Mouse (Mus musculus) forebrain, embryonic 15.5 days (tissue): ENCODE results near the gene Zfp697. TPM values are rescaled to one million over a fixed set of nuclear protein-coding genes. Genes with fewer than 3 reads are reported as not detected.
"Not testable (repeated sequence)": the region's sequence is repeated elsewhere in the genome, so short reads cannot be mapped to it uniquely, and the experiment has no call there.

Source experiments
- ATAC-seq: fragments of 200-750 bp; cut with Nextera tagmentation; replicated peaks from 2 replicates; pipeline ENCODE4 v1.8.0; 2017; ENCODE audit warnings: mild to moderate bottlenecking, moderate TSS enrichment, moderate library complexity
- H3K27ac ChIP-seq: fragments of 300-500 bp; sonication (generic); replicated peaks from 2 replicates; pipeline ENCODE4 v1.5.1; 2015; ENCODE audit warnings: mild to moderate bottlenecking, inconsistent platforms
- H3K27me3 ChIP-seq: fragments of 300-500 bp; sonication (generic); 2 replicates; pipeline ENCODE4 v1.6.1; 2015; ENCODE audit warnings: inconsistent platforms
- H3K36me3 ChIP-seq: fragments of 300-500 bp; sonication (generic); 2 replicates; pipeline ENCODE4 v1.6.1; 2015; ENCODE audit warnings: mild to moderate bottlenecking, inconsistent platforms
- H3K4me1 ChIP-seq: fragments of 300-500 bp; sonication (generic); 2 replicates; pipeline ENCODE4 v1.6.1; 2015; ENCODE audit warnings: inconsistent platforms
- H3K4me2 ChIP-seq: fragments of 300-500 bp; sonication (generic); replicated peaks from 2 replicates; pipeline ENCODE4 v1.6.1; 2015; ENCODE audit warnings: mild to moderate bottlenecking, inconsistent platforms
- H3K4me3 ChIP-seq: fragments of 300-500 bp; sonication (generic); 2 replicates; pipeline ENCODE4 v1.5.1; 2015; ENCODE audit warnings: mild to moderate bottlenecking, inconsistent platforms
- H3K9ac ChIP-seq: fragments of 300-500 bp; sonication (generic); replicated peaks from 2 replicates; pipeline ENCODE4 v1.6.1; 2015; ENCODE audit warnings: mild to moderate bottlenecking, inconsistent platforms
- H3K9me3 ChIP-seq: fragments of 300-500 bp; sonication (generic); 2 replicates; pipeline ENCODE4 v1.6.1; 2016; ENCODE audit warnings: inconsistent platforms
- WGBS: fragments of 180-500 bp; shearing (Covaris S2); methylation state at CpG from one replicate; pipeline ENCODE4 v1.1.7; 2015; ENCODE audit warnings: mixed read lengths; 5-methylcytosine and 5-hydroxymethylcytosine counted together
- polyA plus RNA-seq: library from polyadenylated mRNA; unstranded; fragments of >200 nt; fragmentation: Nextera tagmentation; extraction: Ambion mirVana; gene quantifications from 2 replicates; pipeline ENCODE4 v1.2.1, GENCODE M21; 2015

Zfp697 gene
- polyA plus RNA-seq, 1 experiment from 2014 or later = 15.5 TPM

DNA sequence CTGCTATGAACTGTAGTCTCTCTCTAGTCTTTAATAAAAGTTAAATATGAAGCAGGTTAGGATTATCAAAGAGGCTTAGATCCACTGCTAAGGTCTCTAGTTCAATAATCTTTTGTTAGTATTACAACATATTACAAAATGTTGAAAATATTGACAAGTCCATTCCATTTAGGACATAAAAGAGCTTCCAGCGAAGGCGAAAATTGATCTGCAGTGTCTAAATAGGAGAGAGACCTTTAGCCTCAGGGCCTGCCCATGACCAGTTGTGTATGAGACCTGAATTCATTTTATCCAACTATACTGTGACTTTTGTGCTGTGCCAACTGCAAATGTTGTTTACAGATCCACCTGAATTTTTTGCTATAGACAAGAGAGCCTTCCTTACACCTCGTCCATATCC lies 247.4 kb downstream of the Zfp697 start:
- ATAC-seq = no peak
- Histone ChIP-seq H3K27me3 (no peaks in the 10 kb centered on the region), H3K27ac (no peak overlapping the region), H3K4me3 (no peak overlapping the region), H3K4me1 (no peaks in the 10 kb centered on the region), H3K9ac (no peak overlapping the region), H3K4me2 (no peak overlapping the region), H3K9me3 (no peaks in the 10 kb centered on the region), H3K36me3 (no peaks in the 10 kb centered on the region)
- WGBS = 92% methylated on average over 3 of the region's 3 CpGs

- no peaks in the 10 kb centered on the region for H3K27me3 ChIP-seq
- ATAC-seq = no peak
- no peak within 1 kb of the TSS for H3K9ac ChIP-seq
- H3K4me1 ChIP-seq = no peaks in the 10 kb centered on the region
- H3K27ac ChIP-seq = no peak within 1 kb of the TSS
- no peaks in the 10 kb centered on the region for H3K9me3 ChIP-seq
- H3K4me2 ChIP-seq = no peak within 1 kb of the TSS
- no peak within 1 kb of the TSS for H3K4me3 ChIP-seq
- H3K36me3 ChIP-seq = no peaks in the 10 kb centered on the region
Observed at GRCm38 (mm10) chr3:98630152-98630551, 247.9 kb downstream of the Zfp697 start, which contains the start of gene Hsd3b5. Gene Hsd3b5, minus strand, starts transcription at chr3:98630252.

DNA sequence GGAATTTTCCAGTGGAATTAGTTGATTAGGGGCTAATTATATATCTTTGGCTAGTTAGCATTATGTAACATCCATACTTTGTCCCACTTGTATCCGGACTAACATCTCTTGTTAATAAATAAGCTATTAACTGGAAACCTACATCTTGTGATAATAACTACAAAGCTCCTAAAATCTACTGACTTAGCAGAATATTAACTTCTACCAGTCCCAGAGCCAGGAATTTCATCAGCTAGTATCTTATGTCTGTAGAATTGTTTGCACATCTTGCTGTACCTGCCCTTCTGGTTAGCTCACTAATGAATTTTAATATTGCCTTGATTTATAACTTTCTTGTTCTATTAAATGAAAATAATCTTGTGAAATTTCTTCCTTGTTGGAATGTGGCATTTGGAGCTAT lies 252.9 kb downstream of the Zfp697 start:
- H3K9ac ChIP-seq = no peak overlapping the region
- H3K36me3 ChIP-seq = no peaks in the 10 kb centered on the region
- H3K4me2 ChIP-seq = no peak overlapping the region
- no peaks in the 10 kb centered on the region for H3K4me1 ChIP-seq
- 84% methylated on average over 1 of the region's 1 CpGs for WGBS
- H3K27me3 ChIP-seq = no peaks in the 10 kb centered on the region
- no peak overlapping the region for H3K4me3 ChIP-seq
- no peak overlapping the region for H3K27ac ChIP-seq
- no peaks in the 10 kb centered on the region for H3K9me3 ChIP-seq
- ATAC-seq = no peak

GRCm38 (mm10) chr3:98680786-98681185 lies 298.5 kb downstream of the Zfp697 start:
- H3K27me3 ChIP-seq = no peaks in the 10 kb centered on the region
- no peak overlapping the region for H3K9ac ChIP-seq
- H3K36me3 ChIP-seq = no peaks in the 10 kb centered on the region
- H3K4me3 ChIP-seq = no peak overlapping the region
- no peaks in the 10 kb centered on the region for H3K4me1 ChIP-seq
- H3K9me3 ChIP-seq = no peaks in the 10 kb centered on the region
- ATAC-seq = no peak
- no peak overlapping the region for H3K4me2 ChIP-seq
- no peak overlapping the region for H3K27ac ChIP-seq

DNA sequence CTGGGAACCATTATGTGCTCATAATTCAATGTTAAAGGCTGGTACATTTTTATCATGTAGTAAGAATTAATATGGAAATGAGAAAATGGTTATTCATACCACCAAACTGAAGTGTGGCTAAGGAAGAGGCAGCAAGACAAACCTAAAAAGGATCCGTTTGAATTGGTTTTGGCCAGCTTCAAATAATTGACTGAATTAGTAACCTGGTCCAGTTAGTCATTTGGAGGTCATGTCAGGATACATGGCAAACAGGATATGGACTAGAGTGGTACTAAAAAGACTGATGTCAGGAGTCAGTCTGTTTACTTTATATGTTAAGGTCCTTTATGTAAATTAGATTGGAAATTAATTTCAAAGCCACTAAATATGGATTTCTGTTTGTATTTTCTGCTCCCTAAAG lies 300.1 kb downstream of the Zfp697 start:
- Histone ChIP-seq H3K36me3 (no peaks in the 10 kb centered on the region), H3K9me3 (no peaks in the 10 kb centered on the region), H3K4me2 (no peak overlapping the region), H3K4me1 (no peaks in the 10 kb centered on the region), H3K4me3 (no peak overlapping the region), H3K27ac (no peak overlapping the region), H3K27me3 (no peaks in the 10 kb centered on the region), H3K9ac (no peak overlapping the region)
- WGBS = 69% methylated on average over 1 of the region's 1 CpGs
- no peak for ATAC-seq

GRCm38 (mm10) chr3:98720740-98721139 lies 338.5 kb downstream of the Zfp697 start:
- Histone ChIP-seq H3K9me3 (no peaks in the 10 kb centered on the region), H3K36me3 (no peaks in the 10 kb centered on the region)

GRCm38 (mm10) chr3:98724376-98724775 lies 342.1 kb downstream of the Zfp697 start, which contains the start of gene Hsd3b2:
Gene Hsd3b2, minus strand, starts transcription at chr3:98724543.
- no peak within 1 kb of the TSS for H3K27ac ChIP-seq
- no peak for ATAC-seq
- H3K36me3 ChIP-seq = no peaks in the 10 kb centered on the region
- no peak within 1 kb of the TSS for H3K9ac ChIP-seq
- H3K9me3 ChIP-seq = no peaks in the 10 kb centered on the region
- no peak within 1 kb of the TSS for H3K4me2 ChIP-seq
- 73% methylated on average over 1 of the region's 1 CpGs for WGBS
- no peaks in the 10 kb centered on the region for H3K4me1 ChIP-seq
- H3K27me3 ChIP-seq = no peaks in the 10 kb centered on the region
- H3K4me3 ChIP-seq = no peak within 1 kb of the TSS

More at GRCm38 (mm10) chr3:98720740-98721139, 338.5 kb downstream of the Zfp697 start:
- Histone ChIP-seq H3K4me1 (no peaks in the 10 kb centered on the region), H3K9ac (no peak overlapping the region), H3K27ac (no peak overlapping the region), H3K4me2 (no peak overlapping the region), H3K27me3 (no peaks in the 10 kb centered on the region), H3K4me3 (no peak overlapping the region)
- ATAC-seq = no peak

DNA sequence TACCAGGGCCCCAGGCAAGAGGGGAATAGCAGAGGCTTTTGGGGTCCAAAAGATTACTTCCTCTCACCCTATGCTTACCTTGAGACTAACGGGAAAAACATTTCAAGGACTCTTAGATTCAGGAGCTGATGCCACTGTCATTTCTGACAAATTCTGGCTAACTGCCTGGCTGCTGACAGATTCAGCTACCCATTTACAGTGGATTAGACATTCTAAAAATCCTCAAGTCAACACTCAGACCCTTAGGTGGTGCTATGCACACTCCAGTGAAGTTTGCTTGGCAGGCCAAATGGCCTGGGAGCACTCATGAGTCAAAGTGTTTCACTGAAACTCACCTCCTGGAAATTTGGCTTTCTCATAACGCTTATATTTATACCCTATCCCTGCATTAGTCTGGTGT lies 344.0 kb downstream of the Zfp697 start:
- no peak for ATAC-seq
- Histone ChIP-seq H3K27me3 (no peaks in the 10 kb centered on the region), H3K9ac (no peak overlapping the region), H3K9me3 (no peaks in the 10 kb centered on the region), H3K27ac (no peak overlapping the region), H3K4me2 (no peak overlapping the region), H3K36me3 (no peaks in the 10 kb centered on the region), H3K4me3 (no peak overlapping the region), H3K4me1 (no peaks in the 10 kb centered on the region)
- 88% methylated on average over 2 of the region's 2 CpGs for WGBS

GRCm38 (mm10) chr3:98733724-98734123 lies 351.5 kb downstream of the Zfp697 start:
- Histone ChIP-seq H3K36me3 (no peaks in the 10 kb centered on the region), H3K27me3 (no peaks in the 10 kb centered on the region), H3K4me1 (no peaks in the 10 kb centered on the region), H3K4me3 (no peak overlapping the region), H3K9me3 (no peaks in the 10 kb centered on the region), H3K4me2 (no peak overlapping the region), H3K9ac (no peak overlapping the region), H3K27ac (no peak overlapping the region)
- WGBS = 76% methylated on average over 2 of the region's 2 CpGs
- ATAC-seq = no peak

DNA sequence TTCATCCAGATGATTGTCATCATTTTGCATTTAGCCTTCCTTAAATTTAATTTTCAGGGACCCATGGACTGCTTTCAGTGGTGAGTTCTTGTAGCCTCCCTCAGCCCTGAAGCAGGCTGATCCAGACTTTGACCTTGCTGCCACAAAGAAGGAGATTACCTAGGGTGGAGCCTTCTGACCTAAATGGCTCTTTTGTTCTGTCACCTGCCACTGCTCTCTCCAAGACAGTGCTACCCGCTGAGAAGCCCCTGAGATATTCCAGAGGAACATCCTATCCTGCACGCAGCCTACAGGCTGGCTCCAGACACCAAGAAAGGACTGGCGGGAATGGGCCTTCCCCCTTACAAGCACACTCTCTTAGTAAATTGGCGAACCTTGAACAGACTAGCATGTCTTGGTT lies 352.1 kb downstream of the Zfp697 start:
- Histone ChIP-seq H3K9me3 (no peaks in the 10 kb centered on the region), H3K27ac (no peak overlapping the region), H3K27me3 (no peaks in the 10 kb centered on the region), H3K9ac (no peak overlapping the region), H3K4me1 (no peaks in the 10 kb centered on the region), H3K4me3 (no peak overlapping the region), H3K36me3 (no peaks in the 10 kb centered on the region), H3K4me2 (no peak overlapping the region)
- 50% methylated on average over 4 of the region's 4 CpGs for WGBS
- ATAC-seq = no peak

DNA sequence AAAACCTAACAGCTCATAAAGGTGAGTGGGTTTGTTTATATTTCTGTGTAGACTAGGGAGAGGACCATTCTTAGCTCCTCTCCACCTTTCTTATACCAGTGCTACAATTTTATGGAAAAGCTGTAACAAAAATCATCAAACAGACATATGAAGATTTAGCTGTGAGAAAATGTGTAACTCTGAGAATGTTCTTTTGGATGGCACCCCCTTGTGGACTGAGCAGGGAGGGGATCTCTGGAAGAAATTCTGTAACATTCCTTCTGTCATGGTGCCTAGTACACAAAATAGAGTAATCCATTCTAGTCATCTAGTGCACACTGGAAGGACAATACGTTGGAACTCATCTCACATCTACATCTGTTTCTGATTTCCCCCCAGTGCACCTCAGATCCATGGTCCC lies 358.8 kb downstream of the Zfp697 start:
- not testable (repeated sequence) for H3K9me3 ChIP-seq, H3K4me1 ChIP-seq, H3K27me3 ChIP-seq, H3K27ac ChIP-seq, H3K4me3 ChIP-seq, H3K36me3 ChIP-seq, H3K9ac ChIP-seq, H3K4me2 ChIP-seq, ATAC-seq
- 79% methylated on average over 1 of the region's 1 CpGs for WGBS

GRCm38 (mm10) chr3:98752171-98752570 lies 369.9 kb downstream of the Zfp697 start:
- whole genome bisulfite sequencing = 68% methylated on average over 2 of the region's 2 CpGs
- no peak overlapping the region for H3K4me2 ChIP-seq
- H3K9me3 ChIP-seq = no peaks in the 10 kb centered on the region

GRCm38 (mm10) chr3:98756836-98757235 lies 374.6 kb downstream of the Zfp697 start:
- Histone ChIP-seq H3K9me3 (no peaks in the 10 kb centered on the region), H3K36me3 (no peaks in the 10 kb centered on the region), H3K27ac (no peak overlapping the region), H3K9ac (no peak overlapping the region), H3K27me3 (no peaks in the 10 kb centered on the region), H3K4me2 (no peak overlapping the region), H3K4me1 (no peaks in the 10 kb centered on the region), H3K4me3 (no peak overlapping the region)
- no peak for ATAC-seq
- 89% methylated on average over 3 of the region's 3 CpGs for WGBS

More at GRCm38 (mm10) chr3:98752171-98752570, 369.9 kb downstream of the Zfp697 start:
- no peak overlapping the region for H3K9ac ChIP-seq
- ATAC-seq = no peak
- no peaks in the 10 kb centered on the region for H3K4me1 ChIP-seq
- no peak overlapping the region for H3K27ac ChIP-seq
- no peak overlapping the region for H3K4me3 ChIP-seq
- H3K27me3 ChIP-seq = no peaks in the 10 kb centered on the region
- H3K36me3 ChIP-seq = no peaks in the 10 kb centered on the region
